Mouse (Mus musculus) liver, adult 2 months (tissue): ENCODE data around the gene Sema3a. TPM values are rescaled to one million over a fixed set of nuclear protein-coding genes. Genes with fewer than 3 reads are reported as not detected.

Experiments
- DNase-seq: peaks from one replicate; pipeline ENCODE4 v3.0.0-alpha.2; 2011; ENCODE audit warnings: low read depth, low spot score; ENCODE audit errors: extremely low read depth
- H3K27ac ChIP-seq: fragments of 200-500 bp; replicated peaks from 2 replicates; pipeline ENCODE4 v1.5.1; 2012; ENCODE audit warnings: low read depth, mild to moderate bottlenecking, control low read depth, inconsistent platforms, low read length; ENCODE audit not compliant: insufficient read depth
- H3K27me3 ChIP-seq: fragments of 200-500 bp; 2 replicates; pipeline ENCODE4 v1.6.1; 2012; ENCODE audit warnings: mild to moderate bottlenecking, moderate library complexity, low read length, inconsistent platforms; ENCODE audit not compliant: control insufficient read depth, insufficient read depth
- H3K36me3 ChIP-seq: fragments of 200-500 bp; 2 replicates; pipeline ENCODE4 v1.6.1; 2012; ENCODE audit warnings: low read length, inconsistent platforms; ENCODE audit not compliant: control insufficient read depth, insufficient read depth
- H3K4me1 ChIP-seq: fragments of 200-500 bp; 2 replicates; pipeline ENCODE4 v1.6.1; 2011; ENCODE audit warnings: low read length; ENCODE audit not compliant: control insufficient read depth, insufficient read depth
- H3K4me3 ChIP-seq: fragments of 200-500 bp; 2 replicates; pipeline ENCODE4 v1.5.1; 2011; ENCODE audit warnings: low read depth, mild to moderate bottlenecking, control low read depth, low read length, moderate library complexity; ENCODE audit not compliant: insufficient read depth
- H3K79me2 ChIP-seq: fragments of 200-500 bp; 2 replicates; pipeline ENCODE4 v1.6.1; 2012; ENCODE audit warnings: inconsistent platforms, mild to moderate bottlenecking, low read length, moderate library complexity; ENCODE audit not compliant: control insufficient read depth, insufficient read depth
- H3K9ac ChIP-seq: fragments of 200-500 bp; 2 replicates; pipeline ENCODE4 v1.6.1; 2012; ENCODE audit warnings: low read depth, mild to moderate bottlenecking, control low read depth, inconsistent platforms, low read length
- CTCF ChIP-seq: fragments of 200-500 bp; IDR thresholded peaks from 2 replicates; pipeline ENCODE4 v1.5.1; 2011; ENCODE audit warnings: low read depth, low read length, control low read depth
- POLR2A ChIP-seq: fragments of 200-500 bp; IDR thresholded peaks from 2 replicates; pipeline ENCODE4 v1.6.1; 2011; ENCODE audit warnings: low read length, control low read depth; ENCODE audit not compliant: insufficient read depth; ENCODE audit errors: extremely low read depth
- WGBS: fragments of 180-500 bp; shearing (Covaris S2); methylation state at CpG from one replicate; pipeline ENCODE4 v1.1.7; 2018; 5-methylcytosine and 5-hydroxymethylcytosine counted together
- polyA plus RNA-seq: library from polyadenylated mRNA; depleted of rRNA; stranded (reverse); fragments of >200 nt; gene quantifications from 2 replicates; pipeline ENCODE4 v1.2.3, GENCODE M21; 2012
- total RNA-seq: library from RNA; depleted of rRNA; stranded (reverse); fragments of >200 nt; gene quantifications from 2 replicates; pipeline ENCODE4 v1.2.3, GENCODE M21; 2014

The Sema3a gene
- total and polyA plus RNA-seq, 2 experiments: 0.06 to 0.18 TPM

- no peak overlapping the region for H3K27ac ChIP-seq
- no peak overlapping the region for H3K9ac ChIP-seq
- WGBS: 80% methylated on average over 7 of the region's 7 CpGs
- H3K36me3 ChIP-seq: no peaks in the 10 kb centered on the region
- no peaks in the 10 kb centered on the region for H3K27me3 ChIP-seq
- no peak for DNase-seq
- TF ChIP-seq POLR2A (no peak), CTCF (no peak)
- no peak overlapping the region for H3K4me3 ChIP-seq
- no peaks in the 10 kb centered on the region for H3K4me1 ChIP-seq
- H3K79me2 ChIP-seq: no peaks in the 10 kb centered on the region
Measured at GRCm38 (mm10) chr5:13622578-13622977, 497.4 kb downstream of the Sema3a start.

GRCm38 (mm10) chr5:13624754-13625153 lies 499.5 kb downstream of the Sema3a start:
- Histone ChIP-seq H3K4me1 (no peaks in the 10 kb centered on the region), H3K36me3 (no peaks in the 10 kb centered on the region), H3K9ac (no peak overlapping the region), H3K27ac (no peak overlapping the region), H3K4me3 (no peak overlapping the region), H3K79me2 (no peaks in the 10 kb centered on the region), H3K27me3 (no peaks in the 10 kb centered on the region)
- TF ChIP-seq POLR2A (no peak), CTCF (no peak)
- WGBS: 60% methylated on average over 5 of the region's 5 CpGs
- DNase-seq: no peak

DNA sequence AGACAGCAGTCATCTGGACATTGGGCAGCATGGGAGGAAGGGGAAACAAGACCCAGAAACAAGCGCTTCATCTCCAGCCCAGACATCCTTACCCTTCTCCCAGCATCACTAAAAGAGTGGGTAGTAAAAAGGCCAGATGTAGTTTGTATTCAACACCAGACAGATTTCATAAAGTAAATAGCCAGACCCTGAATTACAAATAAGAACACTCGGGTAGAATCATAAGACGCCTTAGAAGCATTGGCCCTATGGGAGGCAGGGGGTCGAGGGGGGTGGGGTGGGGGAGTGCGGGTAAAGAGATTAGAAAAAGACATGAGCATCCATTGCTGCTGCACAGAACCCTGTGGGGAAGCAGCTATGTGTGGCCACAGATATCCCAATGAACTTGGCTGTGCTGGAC lies 500.9 kb downstream of the Sema3a start:
- no peaks in the 10 kb centered on the region for H3K27me3 ChIP-seq
- no peak overlapping the region for H3K4me3 ChIP-seq
- TF ChIP-seq CTCF (no peak), POLR2A (no peak)
- no peaks in the 10 kb centered on the region for H3K4me1 ChIP-seq
- 73% methylated on average over 5 of the region's 5 CpGs for WGBS
- no peaks in the 10 kb centered on the region for H3K36me3 ChIP-seq
- no peak overlapping the region for H3K27ac ChIP-seq
- H3K9ac ChIP-seq: no peak overlapping the region
- DNase-seq: no peak
- H3K79me2 ChIP-seq: no peaks in the 10 kb centered on the region

- H3K4me1 ChIP-seq: no peaks in the 10 kb centered on the region
- no peaks in the 10 kb centered on the region for H3K36me3 ChIP-seq
- no peak overlapping the region for H3K4me3 ChIP-seq
- TF ChIP-seq POLR2A: no peak
- peak; percentile 92 for TF ChIP-seq CTCF
- WGBS: 22% methylated on average over 24 of the region's 24 CpGs
- no peak overlapping the region for H3K27ac ChIP-seq
- H3K9ac ChIP-seq: no peak overlapping the region
- DNase-seq: peak; percentile 47
- no peaks in the 10 kb centered on the region for H3K79me2 ChIP-seq
- H3K27me3 ChIP-seq: no peaks in the 10 kb centered on the region
Measured at GRCm38 (mm10) chr5:13628606-13629311, 503.5 kb downstream of the Sema3a start.

DNA sequence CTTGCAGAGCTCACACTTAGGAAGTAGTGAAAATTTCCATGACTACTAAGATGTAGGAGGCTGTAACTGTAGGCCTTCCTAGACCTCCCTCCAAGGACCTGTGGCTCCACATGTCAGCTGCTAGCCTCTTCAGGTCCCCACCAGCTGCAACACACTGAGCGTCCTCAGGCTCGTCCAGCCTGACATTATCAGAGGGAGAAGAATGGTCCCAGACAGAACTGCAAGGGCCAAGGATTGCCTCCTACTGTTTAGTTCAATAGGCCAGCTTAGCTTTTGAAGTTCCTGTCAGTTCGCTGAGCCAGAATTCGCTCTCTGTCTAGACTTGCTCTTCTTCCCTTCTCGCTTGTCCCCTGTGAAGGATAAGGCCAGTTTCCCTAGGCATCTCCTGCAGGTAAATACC lies 504.7 kb downstream of the Sema3a start:
- Histone ChIP-seq H3K36me3 (no peaks in the 10 kb centered on the region), H3K4me3 (no peak overlapping the region), H3K4me1 (no peaks in the 10 kb centered on the region), H3K27me3 (no peaks in the 10 kb centered on the region), H3K27ac (no peak overlapping the region), H3K79me2 (no peaks in the 10 kb centered on the region), H3K9ac (no peak overlapping the region)
- DNase-seq: no peak
- 36% methylated on average over 5 of the region's 5 CpGs for WGBS
- TF ChIP-seq POLR2A: no peak
- TF ChIP-seq CTCF: no peak

GRCm38 (mm10) chr5:13630692-13631091 lies 505.5 kb downstream of the Sema3a start:
- TF ChIP-seq CTCF (no peak), POLR2A (no peak)

More at GRCm38 (mm10) chr5:13630692-13631091, 505.5 kb downstream of the Sema3a start:
- DNase-seq: no peak
- Histone ChIP-seq H3K9ac (no peak overlapping the region), H3K79me2 (no peaks in the 10 kb centered on the region), H3K27me3 (no peaks in the 10 kb centered on the region), H3K4me3 (no peak overlapping the region), H3K4me1 (no peaks in the 10 kb centered on the region), H3K27ac (no peak overlapping the region), H3K36me3 (no peaks in the 10 kb centered on the region)
